Mouse (Mus musculus): ENCODE measurements at regions not wholly inside any gene's neighbourhood (a gene's known extent, or its start where the extent isn't known, plus 50 kb on each side); places are given as distances from the start of the nearest gene placed in this dataset.

- ATAC-seq (ENCODE audit: insufficient number of reproducible peaks, insufficient read depth, low FRiP score, low TSS enrichment, low read depth), result no peak
- WGBS, result 69% methylated on average over 4 of the region's 4 CpGs
- no peak overlapping the region for H3K9ac ChIP-seq
Observed at GRCm38 (mm10) chr15:60476755-60477310, 376.7 kb downstream of the Fam84b start.

GRCm38 (mm10) chr15:60475086-60475485 lies 378.5 kb downstream of the Fam84b start:
- Histone ChIP-seq H3K4me2 (no peak overlapping the region), H3K27me3 (no peaks in the 10 kb centered on the region), H3K27ac (no peak overlapping the region), H3K4me1 (no peaks in the 10 kb centered on the region), H3K36me3 (no peaks in the 10 kb centered on the region), H3K4me3 (no peak overlapping the region), H3K9ac (no peak overlapping the region), H3K9me3 (no peaks in the 10 kb centered on the region)
- ATAC-seq (ENCODE audit: insufficient number of reproducible peaks, insufficient read depth, low FRiP score, low TSS enrichment, low read depth), result no peak
- 30% methylated on average over 3 of the region's 3 CpGs for WGBS

More at GRCm38 (mm10) chr15:60476755-60477310, 376.7 kb downstream of the Fam84b start:
- H3K27ac ChIP-seq, result no peak overlapping the region
- H3K27me3 ChIP-seq, result no peaks in the 10 kb centered on the region
- H3K4me2 ChIP-seq, result no peak overlapping the region
- no peaks in the 10 kb centered on the region for H3K9me3 ChIP-seq
- H3K36me3 ChIP-seq, result no peaks in the 10 kb centered on the region
- H3K4me1 ChIP-seq, result no peaks in the 10 kb centered on the region
- no peak overlapping the region for H3K4me3 ChIP-seq

GRCm38 (mm10) chr15:60431916-60432315 lies 415.5 kb upstream of the 4933412E24Rik start:
- Histone ChIP-seq H3K27me3 (no peaks in the 10 kb centered on the region), H3K36me3 (no peaks in the 10 kb centered on the region), H3K9me3 (no peaks in the 10 kb centered on the region), H3K4me2 (no peak overlapping the region), H3K4me1 (no peaks in the 10 kb centered on the region), H3K4me3 (no peak overlapping the region), H3K9ac (no peak overlapping the region), H3K27ac (no peak overlapping the region)
- WGBS, result 74% methylated on average over 1 of the region's 1 CpGs
- no peak for ATAC-seq (ENCODE audit: insufficient number of reproducible peaks, insufficient read depth, low FRiP score, low TSS enrichment, low read depth)

DNA sequence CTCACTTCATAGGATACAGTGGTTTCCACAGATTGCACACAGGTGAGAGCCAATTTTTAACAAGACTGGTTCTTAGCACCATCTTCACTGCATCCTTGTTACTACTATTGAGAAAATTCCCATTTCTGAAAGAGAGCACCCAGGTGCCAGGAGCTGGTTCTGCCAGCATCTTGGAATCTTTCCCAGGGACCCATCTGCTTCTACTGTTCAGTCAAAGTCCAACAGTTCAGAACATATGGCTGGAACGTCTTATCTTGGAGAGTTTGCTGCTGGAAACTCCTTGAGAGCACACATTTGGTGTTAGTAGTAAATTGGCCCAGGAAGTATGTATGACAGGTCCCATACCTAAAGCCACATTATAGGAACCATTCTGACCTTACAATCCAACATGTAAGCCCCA lies 402.7 kb upstream of the 4933412E24Rik start:
- no peak overlapping the region for H3K27ac ChIP-seq
- H3K27me3 ChIP-seq, result no peaks in the 10 kb centered on the region
- no peak overlapping the region for H3K4me2 ChIP-seq
- no peak overlapping the region for H3K9ac ChIP-seq
- no peaks in the 10 kb centered on the region for H3K9me3 ChIP-seq
- no peak for ATAC-seq (ENCODE audit: insufficient number of reproducible peaks, insufficient read depth, low FRiP score, low TSS enrichment, low read depth)
- H3K4me1 ChIP-seq, result no peaks in the 10 kb centered on the region
- H3K36me3 ChIP-seq, result no peaks in the 10 kb centered on the region
- WGBS, result 67% methylated on average over 1 of the region's 1 CpGs
- no peak overlapping the region for H3K4me3 ChIP-seq

- Histone ChIP-seq H3K4me3 (no peak overlapping the region), H3K9ac (no peak overlapping the region), H3K27ac (no peak overlapping the region), H3K4me1 (no peaks in the 10 kb centered on the region), H3K36me3 (no peaks in the 10 kb centered on the region), H3K27me3 (no peaks in the 10 kb centered on the region), H3K9me3 (no peaks in the 10 kb centered on the region), H3K4me2 (no peak overlapping the region)
- no peak for ATAC-seq (ENCODE audit: insufficient number of reproducible peaks, insufficient read depth, low FRiP score, low TSS enrichment, low read depth)
- 80% methylated on average over 7 of the region's 7 CpGs for WGBS
Observed at GRCm38 (mm10) chr15:60392267-60392666, 375.9 kb upstream of the 4933412E24Rik start.

GRCm38 (mm10) chr15:60390336-60390735 lies 373.9 kb upstream of the 4933412E24Rik start:
- no peaks in the 10 kb centered on the region for H3K9me3 ChIP-seq
- no peak overlapping the region for H3K4me2 ChIP-seq
- H3K27ac ChIP-seq, result no peak overlapping the region
- H3K36me3 ChIP-seq, result no peaks in the 10 kb centered on the region
- H3K4me3 ChIP-seq, result no peak overlapping the region
- no peaks in the 10 kb centered on the region for H3K4me1 ChIP-seq
- 87% methylated on average over 1 of the region's 1 CpGs for WGBS
- no peak overlapping the region for H3K9ac ChIP-seq
- no peak for ATAC-seq (ENCODE audit: insufficient number of reproducible peaks, insufficient read depth, low FRiP score, low TSS enrichment, low read depth)
- H3K27me3 ChIP-seq, result no peaks in the 10 kb centered on the region

GRCm38 (mm10) chr15:60387962-60388361 lies 371.5 kb upstream of the 4933412E24Rik start:
- Histone ChIP-seq H3K4me3 (no peak overlapping the region), H3K4me2 (no peak overlapping the region), H3K9me3 (no peaks in the 10 kb centered on the region), H3K27ac (no peak overlapping the region), H3K27me3 (no peaks in the 10 kb centered on the region), H3K4me1 (no peaks in the 10 kb centered on the region), H3K9ac (no peak overlapping the region), H3K36me3 (no peaks in the 10 kb centered on the region)
- WGBS, result 83% methylated on average over 2 of the region's 2 CpGs
- ATAC-seq (ENCODE audit: insufficient number of reproducible peaks, insufficient read depth, low FRiP score, low TSS enrichment, low read depth), result no peak

All from embryonic facial prominence, embryonic 13.5 days (tissue).